Mouse (Mus musculus) neural tube, embryonic 15.5 days (tissue): Measurements from ENCODE around the gene Xrn1. TPM values are rescaled to one million over a fixed set of nuclear protein-coding genes. Genes with fewer than 3 reads are reported as not detected.

Source experiments
- ATAC-seq: fragments of 200-750 bp; cut with Nextera tagmentation; 2 replicates; pipeline ENCODE4 v1.8.0; 2017; ENCODE audit warnings: mild to moderate bottlenecking, moderate TSS enrichment, moderate library complexity; ENCODE audit not compliant: low FRiP score
- H3K27ac ChIP-seq: fragments of 300-500 bp; sonication (generic); replicated peaks from 2 replicates; pipeline ENCODE4 v1.5.1; 2015; ENCODE audit warnings: mild to moderate bottlenecking, inconsistent platforms
- H3K27me3 ChIP-seq: fragments of 300-500 bp; sonication (generic); replicated peaks from 2 replicates; pipeline ENCODE4 v1.6.1; 2015; ENCODE audit warnings: inconsistent platforms
- H3K36me3 ChIP-seq: fragments of 300-500 bp; sonication (generic); 2 replicates; pipeline ENCODE4 v1.6.1; 2015; ENCODE audit warnings: inconsistent platforms
- H3K4me1 ChIP-seq: fragments of 300-500 bp; sonication (generic); 2 replicates; pipeline ENCODE4 v1.6.1; 2015; ENCODE audit warnings: inconsistent platforms
- H3K4me2 ChIP-seq: fragments of 300-500 bp; sonication (generic); 2 replicates; pipeline ENCODE4 v1.6.1; 2015; ENCODE audit warnings: inconsistent platforms, mild to moderate bottlenecking, moderate library complexity
- H3K4me3 ChIP-seq: fragments of 300-500 bp; sonication (generic); replicated peaks from 2 replicates; pipeline ENCODE4 v1.5.1; 2015; ENCODE audit warnings: mild to moderate bottlenecking, inconsistent platforms
- H3K9ac ChIP-seq: fragments of 300-500 bp; sonication (generic); replicated peaks from 2 replicates; pipeline ENCODE4 v1.6.1; 2015; ENCODE audit warnings: mild to moderate bottlenecking, inconsistent platforms
- H3K9me3 ChIP-seq: fragments of 300-500 bp; sonication (generic); replicated peaks from 2 replicates; pipeline ENCODE4 v1.6.1; 2016; ENCODE audit warnings: inconsistent platforms
- WGBS: fragments of 180-500 bp; shearing (Covaris S2); methylation state at CpG from one replicate; pipeline ENCODE4 v1.1.7; 2015; ENCODE audit warnings: mixed read lengths; 5-methylcytosine and 5-hydroxymethylcytosine counted together
- polyA plus RNA-seq: library from polyadenylated mRNA; unstranded; fragments of >200 nt; fragmentation: Nextera tagmentation; extraction: Ambion mirVana; gene quantifications from 2 replicates; pipeline ENCODE4 v1.2.1, GENCODE M21; 2015

The Xrn1 gene
- polyA plus RNA-seq, 1 experiment from 2014 or later = 16.4 TPM

DNA sequence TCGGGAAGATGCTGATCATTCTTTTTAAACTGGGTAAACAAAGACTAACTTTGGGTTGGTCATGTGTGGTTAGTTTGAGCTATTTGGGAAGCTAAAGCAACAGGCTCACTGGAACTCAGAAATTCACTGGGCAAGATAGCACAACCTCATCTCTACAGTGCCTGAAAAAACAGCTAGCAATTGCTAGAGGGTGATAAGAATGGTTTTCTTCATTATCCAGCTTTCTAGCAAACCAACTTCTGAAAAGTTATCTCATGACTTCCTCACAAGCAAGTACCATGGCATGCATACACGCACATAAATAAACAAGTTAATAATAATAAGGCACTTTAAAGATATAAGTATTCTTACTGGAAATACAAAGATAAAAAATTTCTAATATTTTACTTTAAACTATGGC lies 23.7 kb downstream of the Xrn1 start:
- Histone ChIP-seq H3K4me1 (no peaks in the 10 kb centered on the region), H3K4me2 (no peak overlapping the region), H3K27me3 (no peaks in the 10 kb centered on the region), H3K9me3 (no peaks in the 10 kb centered on the region), H3K9ac (no peak overlapping the region), H3K27ac (no peak overlapping the region), H3K4me3 (no peak overlapping the region), H3K36me3 (peaks cover 58% of the 10 kb centered on the region)
- no peak for ATAC-seq
- WGBS = 95% methylated on average over 2 of the region's 2 CpGs

- Histone ChIP-seq H3K27ac (no peak overlapping the region), H3K4me3 (no peak overlapping the region), H3K4me1 (no peaks in the 10 kb centered on the region), H3K4me2 (no peak overlapping the region), H3K27me3 (no peaks in the 10 kb centered on the region), H3K9me3 (no peaks in the 10 kb centered on the region), H3K9ac (no peak overlapping the region), H3K36me3 (peaks cover 62% of the 10 kb centered on the region)
- 83% methylated on average over 6 of the region's 6 CpGs for WGBS
- ATAC-seq = no peak
Measured at GRCm38 (mm10) chr9:95979896-95980295, 25.3 kb downstream of the Xrn1 start.

- Histone ChIP-seq H3K4me2 (no peak overlapping the region), H3K27me3 (no peaks in the 10 kb centered on the region), H3K4me1 (no peaks in the 10 kb centered on the region), H3K4me3 (no peak overlapping the region), H3K36me3 (peaks cover 51% of the 10 kb centered on the region), H3K9ac (no peak overlapping the region), H3K27ac (no peak overlapping the region), H3K9me3 (no peaks in the 10 kb centered on the region)
- ATAC-seq = no peak
- WGBS = 99% methylated on average over 2 of the region's 2 CpGs
Measured at GRCm38 (mm10) chr9:95992255-95992654, 37.7 kb downstream of the Xrn1 start.

DNA sequence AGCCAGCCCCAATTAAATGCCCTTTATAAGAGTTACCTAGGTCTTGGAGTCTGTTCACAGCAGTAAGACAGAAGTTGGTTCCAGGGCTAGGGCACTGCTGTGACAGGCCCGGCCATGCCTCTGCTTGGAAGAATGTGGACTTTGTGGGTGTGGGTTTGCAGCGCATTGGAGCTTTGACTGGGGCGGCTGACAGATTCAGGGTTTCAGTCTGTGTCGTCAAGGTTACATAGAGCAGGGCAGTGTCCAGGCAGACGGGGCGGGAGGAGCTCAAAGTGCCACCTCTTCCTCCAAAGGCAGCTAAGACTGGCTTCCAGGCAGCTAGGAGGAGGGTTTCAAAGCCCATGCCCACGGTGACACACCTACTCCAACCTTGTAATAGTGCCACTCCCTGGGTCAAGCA lies 49.9 kb downstream of the Xrn1 start:
- no peak for ATAC-seq
- no peak overlapping the region for H3K4me3 ChIP-seq
- H3K9me3 ChIP-seq = no peaks in the 10 kb centered on the region
- no peak overlapping the region for H3K27ac ChIP-seq
- no peaks in the 10 kb centered on the region for H3K4me1 ChIP-seq
- H3K4me2 ChIP-seq = no peak overlapping the region
- H3K36me3 ChIP-seq = peaks cover 61% of the 10 kb centered on the region
- no peak overlapping the region for H3K9ac ChIP-seq
- no peaks in the 10 kb centered on the region for H3K27me3 ChIP-seq
- WGBS = 90% methylated on average over 7 of the region's 7 CpGs

DNA sequence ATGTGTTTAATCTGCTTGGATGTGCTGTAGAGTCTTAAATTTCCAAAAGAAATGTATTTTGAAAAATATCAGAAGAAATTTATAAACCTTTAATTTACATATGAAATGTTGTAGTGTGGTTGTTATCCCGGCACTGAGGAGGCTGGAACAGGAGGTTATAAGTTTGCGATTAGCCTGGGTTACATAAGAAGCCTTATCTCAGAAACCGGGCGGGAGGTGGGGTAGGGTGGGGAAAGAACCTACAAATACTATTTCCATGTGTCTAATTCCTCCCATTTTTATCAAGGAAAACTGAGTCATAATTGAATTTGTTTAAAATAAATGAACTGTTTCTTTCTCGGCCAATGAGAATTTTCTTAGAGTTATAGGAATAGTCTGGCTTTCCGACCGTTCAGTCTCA lies 56.1 kb downstream of the Xrn1 start:
- Histone ChIP-seq H3K27me3 (no peaks in the 10 kb centered on the region), H3K36me3 (peaks cover 51% of the 10 kb centered on the region), H3K27ac (no peak overlapping the region), H3K4me2 (no peak overlapping the region), H3K9ac (no peak overlapping the region), H3K4me1 (no peaks in the 10 kb centered on the region), H3K4me3 (no peak overlapping the region), H3K9me3 (no peaks in the 10 kb centered on the region)
- no peak for ATAC-seq
- WGBS = 96% methylated on average over 7 of the region's 7 CpGs

- ATAC-seq = no peak
- Histone ChIP-seq H3K27me3 (no peaks in the 10 kb centered on the region), H3K4me2 (no peak overlapping the region), H3K36me3 (peaks cover 62% of the 10 kb centered on the region), H3K27ac (no peak overlapping the region), H3K9me3 (no peaks in the 10 kb centered on the region), H3K4me1 (no peaks in the 10 kb centered on the region), H3K9ac (no peak overlapping the region), H3K4me3 (no peak overlapping the region)
- 94% methylated on average over 3 of the region's 3 CpGs for WGBS
Measured at GRCm38 (mm10) chr9:96023921-96024320, 69.4 kb downstream of the Xrn1 start.

GRCm38 (mm10) chr9:96027913-96028312 lies 73.4 kb downstream of the Xrn1 start:
- ATAC-seq = no peak
- no peaks in the 10 kb centered on the region for H3K9me3 ChIP-seq
- H3K27me3 ChIP-seq = no peaks in the 10 kb centered on the region
- H3K27ac ChIP-seq = no peak overlapping the region
- no peak overlapping the region for H3K4me3 ChIP-seq
- WGBS = 75% methylated on average over 3 of the region's 3 CpGs
- H3K4me1 ChIP-seq = no peaks in the 10 kb centered on the region
- no peak overlapping the region for H3K9ac ChIP-seq
- H3K36me3 ChIP-seq = peaks cover 78% of the 10 kb centered on the region
- H3K4me2 ChIP-seq = no peak overlapping the region

GRCm38 (mm10) chr9:96028818-96029217 lies 74.3 kb downstream of the Xrn1 start:
- H3K27me3 ChIP-seq = no peaks in the 10 kb centered on the region
- no peaks in the 10 kb centered on the region for H3K9me3 ChIP-seq
- 40% methylated on average over 1 of the region's 1 CpGs for WGBS
- H3K9ac ChIP-seq = no peak overlapping the region
- no peak overlapping the region for H3K27ac ChIP-seq
- no peak for ATAC-seq
- H3K4me2 ChIP-seq = no peak overlapping the region
- no peaks in the 10 kb centered on the region for H3K4me1 ChIP-seq
- peaks cover 79% of the 10 kb centered on the region for H3K36me3 ChIP-seq
- no peak overlapping the region for H3K4me3 ChIP-seq

DNA sequence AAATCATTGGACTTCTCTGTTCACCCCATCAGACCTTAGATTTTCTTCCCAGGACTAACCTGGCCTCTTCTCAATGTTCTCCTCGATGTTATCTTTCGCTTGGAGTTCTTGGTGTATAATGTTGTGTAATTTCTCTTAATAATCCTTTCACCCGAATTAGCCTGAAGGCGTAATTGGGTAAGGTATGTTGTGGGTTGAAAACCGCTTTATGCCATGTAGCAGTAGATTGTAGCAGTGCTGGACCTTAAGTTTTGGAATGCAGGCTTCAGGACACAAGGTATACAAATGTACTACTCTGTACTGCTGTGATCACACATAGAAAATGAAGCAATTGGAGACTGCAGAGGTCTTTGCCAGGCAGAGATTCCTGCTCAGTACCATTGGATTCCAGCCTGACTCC lies 75.3 kb downstream of the Xrn1 start:
- H3K4me3 ChIP-seq = no peak overlapping the region
- no peak for ATAC-seq
- over 99% methylated on average over 5 of the region's 5 CpGs for WGBS
- H3K4me2 ChIP-seq = no peak overlapping the region
- H3K36me3 ChIP-seq = peaks cover 81% of the 10 kb centered on the region
- H3K4me1 ChIP-seq = no peaks in the 10 kb centered on the region
- no peak overlapping the region for H3K27ac ChIP-seq
- H3K9ac ChIP-seq = no peak overlapping the region
- no peaks in the 10 kb centered on the region for H3K9me3 ChIP-seq
- no peaks in the 10 kb centered on the region for H3K27me3 ChIP-seq

DNA sequence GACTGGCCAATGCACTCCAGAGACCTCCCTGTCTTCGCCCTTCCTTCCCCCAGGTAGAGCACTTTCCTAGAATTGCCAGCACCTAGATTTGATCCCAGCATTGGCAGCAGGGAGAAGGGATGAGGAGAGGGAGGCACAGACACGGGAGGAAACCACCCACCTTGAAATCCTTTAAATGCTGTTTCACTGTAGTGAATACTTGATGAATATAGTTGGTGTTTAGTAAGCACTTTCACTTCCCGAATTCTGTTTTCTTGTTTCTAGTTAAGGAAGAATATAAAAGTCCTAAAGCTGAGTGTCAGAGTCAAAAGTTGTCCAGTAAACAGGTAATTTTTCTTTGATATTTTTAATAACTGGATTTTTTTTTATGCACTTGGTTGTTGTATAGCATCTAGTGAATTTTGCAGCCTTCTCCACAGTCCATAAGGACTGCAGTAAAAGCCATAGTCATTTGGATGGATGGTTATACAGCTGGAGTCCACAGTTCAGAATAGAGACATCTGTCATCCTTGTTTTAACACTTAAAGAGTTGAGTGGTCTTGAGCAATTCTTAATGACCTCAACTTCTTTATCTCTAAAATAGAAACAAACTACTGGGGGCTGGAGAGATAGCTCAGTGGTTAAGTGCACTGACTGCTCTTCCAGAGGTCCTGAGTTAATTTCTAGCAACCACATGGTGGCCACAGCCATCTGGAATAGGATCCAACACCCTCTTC lies 81.0 kb downstream of the Xrn1 start:
- WGBS = 91% methylated on average over 3 of the region's 3 CpGs
- H3K9me3 ChIP-seq = no peaks in the 10 kb centered on the region
- H3K4me2 ChIP-seq = no peak overlapping the region
- no peak overlapping the region for H3K4me3 ChIP-seq
- no peaks in the 10 kb centered on the region for H3K4me1 ChIP-seq
- no peaks in the 10 kb centered on the region for H3K27me3 ChIP-seq
- ATAC-seq = no peak
- no peak overlapping the region for H3K9ac ChIP-seq
- no peak overlapping the region for H3K27ac ChIP-seq
- H3K36me3 ChIP-seq = peaks cover 76% of the 10 kb centered on the region

- Histone ChIP-seq H3K4me1 (no peaks in the 10 kb centered on the region), H3K27me3 (no peaks in the 10 kb centered on the region), H3K9ac (no peak overlapping the region), H3K9me3 (no peaks in the 10 kb centered on the region), H3K36me3 (peaks cover 67% of the 10 kb centered on the region), H3K4me3 (no peak overlapping the region), H3K27ac (no peak overlapping the region), H3K4me2 (no peak overlapping the region)
- ATAC-seq = no peak
- WGBS = 97% methylated on average over 3 of the region's 3 CpGs
Measured at GRCm38 (mm10) chr9:96044214-96044613, 89.7 kb downstream of the Xrn1 start.

GRCm38 (mm10) chr9:96051501-96051900 lies 96.9 kb downstream of the Xrn1 start:
- Histone ChIP-seq H3K4me1 (no peaks in the 10 kb centered on the region), H3K36me3 (peaks cover 69% of the 10 kb centered on the region), H3K4me3 (no peak overlapping the region), H3K9ac (no peak overlapping the region), H3K27ac (no peak overlapping the region), H3K27me3 (no peaks in the 10 kb centered on the region), H3K9me3 (no peaks in the 10 kb centered on the region), H3K4me2 (no peak overlapping the region)
- ATAC-seq = no peak
- WGBS = 95% methylated on average over 4 of the region's 4 CpGs
